Mouse (Mus musculus): ENCODE measurements around the gene E130308A19Rik. TPM values are rescaled to one million over a fixed set of nuclear protein-coding genes. Genes with fewer than 3 reads are reported as not detected.

The E130308A19Rik gene
- polyA plus RNA-seq, 1 experiment from 2014 or later, result 17.3 TPM

DNA sequence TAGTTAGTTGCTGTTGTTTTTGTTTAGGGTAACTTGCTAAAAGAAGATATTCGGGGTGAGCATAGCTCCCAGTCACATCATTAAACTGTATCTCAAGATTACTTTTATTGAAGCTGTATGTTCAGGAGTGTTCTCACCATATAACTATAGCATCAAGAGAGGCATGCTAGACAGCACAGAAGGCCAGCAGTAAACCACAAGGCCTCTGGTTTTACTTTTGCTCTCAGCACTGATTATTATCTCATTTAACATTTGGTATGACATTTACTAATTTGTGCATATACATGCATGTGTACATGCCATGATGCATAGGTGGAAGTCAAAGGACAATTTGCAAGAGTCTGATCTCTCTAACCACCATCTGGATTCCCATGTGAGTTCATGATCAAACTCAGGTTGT, 43.1 kb downstream of the E130308A19Rik start:
- Histone ChIP-seq H3K4me3 (ENCODE audit: low read length) (no peak overlapping the region), H3K27ac (ENCODE audit: low read length) (no peak overlapping the region), H3K36me3 (ENCODE audit: control insufficient read depth, insufficient read depth) (no peaks in the 10 kb centered on the region), H3K9me3 (replicated peaks; ENCODE audit: control insufficient read depth, low read length) (no peaks in the 10 kb centered on the region), H3K27me3 (ENCODE audit: control insufficient read depth, insufficient read depth, low read length) (no peaks in the 10 kb centered on the region), H3K9ac (ENCODE audit: low read length) (no peak overlapping the region), H3K4me1 (ENCODE audit: control insufficient read depth, insufficient read depth, low read length) (peaks cover 18% of the 10 kb centered on the region), H3K4me2 (ENCODE audit: low read depth, low read length) (no peak overlapping the region)
- 82% methylated on average over 1 of the region's 1 CpGs for WGBS
- ATAC-seq (replicated peaks; ENCODE audit: extremely low read depth, insufficient read depth, low FRiP score), result no peak

DNA sequence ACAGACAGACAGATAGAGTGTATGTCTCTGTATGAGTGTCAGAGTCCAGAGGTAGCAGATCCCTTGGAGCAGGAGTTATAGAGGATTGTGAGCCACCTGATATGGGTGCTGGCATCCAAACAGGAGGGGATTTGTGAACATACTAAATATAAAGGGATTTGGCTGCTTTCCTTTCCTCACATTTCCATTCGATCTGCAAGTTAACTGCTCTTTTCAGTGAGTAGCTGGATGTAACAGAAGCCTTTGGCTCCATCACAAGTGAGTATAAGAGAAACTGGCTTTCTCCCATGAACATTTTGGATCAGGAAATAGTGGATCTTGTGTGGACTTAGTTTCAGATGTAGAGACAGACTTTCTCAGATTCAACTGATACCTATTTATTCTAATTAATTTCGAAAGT, 44.0 kb downstream of the E130308A19Rik start:
- WGBS, result 70% methylated on average over 2 of the region's 2 CpGs
- H3K27ac ChIP-seq (ENCODE audit: low read length), result no peak overlapping the region
- H3K4me1 ChIP-seq (ENCODE audit: control insufficient read depth, insufficient read depth, low read length), result peaks cover 18% of the 10 kb centered on the region
- ATAC-seq (replicated peaks; ENCODE audit: extremely low read depth, insufficient read depth, low FRiP score), result no peak
- H3K9me3 ChIP-seq (replicated peaks; ENCODE audit: control insufficient read depth, low read length), result no peaks in the 10 kb centered on the region
- no peaks in the 10 kb centered on the region for H3K27me3 ChIP-seq (ENCODE audit: control insufficient read depth, insufficient read depth, low read length)
- no peak overlapping the region for H3K9ac ChIP-seq (ENCODE audit: low read length)
- no peaks in the 10 kb centered on the region for H3K36me3 ChIP-seq (ENCODE audit: control insufficient read depth, insufficient read depth)
- no peak overlapping the region for H3K4me3 ChIP-seq (ENCODE audit: low read length)
- no peak overlapping the region for H3K4me2 ChIP-seq (ENCODE audit: low read depth, low read length)

DNA sequence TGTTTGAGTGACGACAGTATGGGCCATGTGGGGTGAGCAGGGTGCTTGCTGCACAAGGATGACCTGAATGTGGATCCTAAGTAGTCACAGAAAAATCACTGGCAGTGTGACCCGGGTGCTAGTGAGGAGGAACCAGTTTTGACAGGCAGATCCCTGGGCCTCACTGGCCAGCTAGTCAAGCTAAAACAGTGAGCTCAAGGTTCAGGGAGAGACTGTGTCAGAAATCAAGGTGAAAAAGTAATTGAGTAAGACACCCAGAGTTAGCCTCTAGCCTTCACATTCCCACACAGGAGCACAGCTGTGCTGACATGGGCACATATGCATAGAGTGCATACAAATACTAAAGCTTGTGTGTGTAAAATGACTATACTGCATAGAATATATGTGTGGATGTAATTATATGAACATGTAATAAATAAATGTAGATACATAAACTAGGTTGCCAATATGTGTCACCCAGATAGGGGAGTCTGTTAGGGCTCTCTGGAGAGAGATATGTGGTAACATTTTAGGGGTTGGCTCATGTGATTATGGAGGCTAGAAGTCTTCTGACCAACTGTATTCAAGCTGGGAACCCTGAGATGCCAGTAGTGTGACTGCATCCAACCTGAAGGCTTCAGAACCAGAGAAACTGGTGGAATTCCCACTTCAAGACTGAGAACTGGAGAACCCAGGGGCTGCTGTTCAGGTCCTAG, 47.6 kb downstream of the E130308A19Rik start:
- no peak overlapping the region for H3K4me2 ChIP-seq (ENCODE audit: low read depth, low read length)
- H3K4me3 ChIP-seq (ENCODE audit: low read length), result no peak overlapping the region
- H3K4me1 ChIP-seq (ENCODE audit: control insufficient read depth, insufficient read depth, low read length), result peaks cover 6% of the 10 kb centered on the region; the same call in 1 of the 2 replicates
- no peak overlapping the region for H3K27ac ChIP-seq (ENCODE audit: low read length)
- no peak for ATAC-seq (replicated peaks; ENCODE audit: extremely low read depth, insufficient read depth, low FRiP score)
- 71% methylated on average over 2 of the region's 2 CpGs for WGBS
- H3K9ac ChIP-seq (ENCODE audit: low read length), result no peak overlapping the region
- H3K36me3 ChIP-seq (ENCODE audit: control insufficient read depth, insufficient read depth), result no peaks in the 10 kb centered on the region
- H3K9me3 ChIP-seq (replicated peaks; ENCODE audit: control insufficient read depth, low read length), result no peaks in the 10 kb centered on the region
- no peaks in the 10 kb centered on the region for H3K27me3 ChIP-seq (ENCODE audit: control insufficient read depth, insufficient read depth, low read length)

DNA sequence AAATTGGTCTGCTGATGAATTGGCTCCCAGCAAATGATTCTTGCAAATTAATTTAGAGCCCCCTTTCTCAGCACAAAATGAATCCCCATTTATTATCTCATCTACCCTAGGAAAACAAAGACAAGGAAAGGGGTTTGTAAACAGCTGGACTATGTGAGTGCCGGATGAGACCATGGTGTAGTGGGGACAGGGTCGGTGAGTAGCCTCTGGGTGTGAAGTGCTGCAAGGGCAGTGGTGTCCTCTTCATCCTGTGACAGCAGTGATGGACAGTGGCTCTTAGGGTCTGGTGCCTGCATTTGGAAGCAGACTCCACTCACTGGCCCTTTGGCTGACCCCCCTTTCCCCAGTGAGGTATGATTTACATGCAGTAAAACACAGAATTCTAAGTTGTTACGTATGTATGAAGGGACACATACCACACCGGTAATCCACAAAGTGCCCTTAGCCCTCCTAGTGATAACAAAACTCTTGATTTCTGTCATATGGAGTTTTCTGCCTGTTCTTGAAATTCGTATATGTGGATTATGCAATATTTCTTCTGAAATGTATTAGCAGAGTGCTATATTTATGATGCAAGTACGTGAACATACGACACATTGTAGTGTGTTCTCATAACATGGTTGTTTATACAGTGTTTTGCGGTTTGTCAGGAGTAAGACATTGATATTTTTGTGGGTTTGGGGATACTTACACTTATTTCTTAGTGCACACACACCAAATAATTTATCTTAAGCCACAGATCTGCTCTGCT, 49.1 kb downstream of the E130308A19Rik start:
- H3K4me2 ChIP-seq (ENCODE audit: low read depth, low read length), result no peak overlapping the region
- no peaks in the 10 kb centered on the region for H3K36me3 ChIP-seq (ENCODE audit: control insufficient read depth, insufficient read depth)
- peaks cover 6% of the 10 kb centered on the region; the same call in 1 of the 2 replicates for H3K4me1 ChIP-seq (ENCODE audit: control insufficient read depth, insufficient read depth, low read length)
- no peak overlapping the region for H3K27ac ChIP-seq (ENCODE audit: low read length)
- H3K4me3 ChIP-seq (ENCODE audit: low read length), result no peak overlapping the region
- WGBS, result 74% methylated on average over 8 of the region's 8 CpGs
- no peak overlapping the region for H3K9ac ChIP-seq (ENCODE audit: low read length)
- no peak for ATAC-seq (replicated peaks; ENCODE audit: extremely low read depth, insufficient read depth, low FRiP score)
- no peaks in the 10 kb centered on the region for H3K27me3 ChIP-seq (ENCODE audit: control insufficient read depth, insufficient read depth, low read length)
- no peaks in the 10 kb centered on the region for H3K9me3 ChIP-seq (replicated peaks; ENCODE audit: control insufficient read depth, low read length)

DNA sequence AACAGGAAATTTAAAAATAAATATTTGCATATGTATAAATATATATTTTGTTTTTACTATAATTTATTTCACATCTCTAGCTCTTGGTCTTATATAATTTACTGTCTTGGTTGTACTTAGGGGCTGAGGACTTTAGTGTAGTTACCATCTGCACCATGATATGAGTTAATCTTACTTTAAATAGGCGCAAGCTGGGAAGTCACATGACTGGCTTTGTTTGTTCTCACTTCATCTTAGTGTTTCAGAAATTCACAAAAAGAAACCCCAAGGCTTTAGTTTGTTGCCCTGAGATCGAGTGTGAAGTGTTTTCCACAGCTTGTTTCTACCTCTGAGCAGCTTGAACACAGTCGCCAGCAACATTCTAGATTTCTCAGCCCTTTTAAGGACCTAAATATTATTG, 49.7 kb downstream of the E130308A19Rik start:
- Histone ChIP-seq H3K27ac (ENCODE audit: low read length) (no peak overlapping the region), H3K4me1 (ENCODE audit: control insufficient read depth, insufficient read depth, low read length) (peaks cover 6% of the 10 kb centered on the region; the same call in 1 of the 2 replicates), H3K4me2 (ENCODE audit: low read depth, low read length) (no peak overlapping the region), H3K27me3 (ENCODE audit: control insufficient read depth, insufficient read depth, low read length) (no peaks in the 10 kb centered on the region), H3K4me3 (ENCODE audit: low read length) (no peak overlapping the region), H3K9me3 (replicated peaks; ENCODE audit: control insufficient read depth, low read length) (no peaks in the 10 kb centered on the region), H3K9ac (ENCODE audit: low read length) (no peak overlapping the region), H3K36me3 (ENCODE audit: control insufficient read depth, insufficient read depth) (no peaks in the 10 kb centered on the region)
- ATAC-seq (replicated peaks; ENCODE audit: extremely low read depth, insufficient read depth, low FRiP score), result no peak
- WGBS, result 72% methylated on average over 3 of the region's 3 CpGs

DNA sequence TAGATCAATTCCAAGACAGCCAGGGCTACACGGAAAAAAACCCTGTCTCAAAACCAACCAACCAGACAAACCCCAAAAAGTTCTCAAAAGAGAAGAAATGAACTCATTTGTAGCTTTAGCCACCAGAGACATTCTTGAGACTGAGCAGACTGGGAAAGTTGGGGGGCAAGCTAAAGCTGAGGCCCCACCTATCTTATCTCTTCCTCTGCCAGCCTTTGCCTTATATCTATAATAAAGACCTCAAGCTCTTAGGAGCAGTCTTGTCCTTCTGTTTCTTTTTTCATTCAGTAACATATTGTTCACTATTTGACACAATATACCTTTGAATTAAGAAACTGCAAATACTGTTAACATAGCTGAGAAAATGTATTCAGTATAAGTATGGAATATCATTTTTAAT, 55.4 kb downstream of the E130308A19Rik start:
- Histone ChIP-seq H3K4me2 (ENCODE audit: low read depth, low read length) (no peak overlapping the region), H3K4me1 (ENCODE audit: control insufficient read depth, insufficient read depth, low read length) (no peaks in the 10 kb centered on the region), H3K9me3 (replicated peaks; ENCODE audit: control insufficient read depth, low read length) (no peaks in the 10 kb centered on the region), H3K4me3 (ENCODE audit: low read length) (no peak overlapping the region), H3K9ac (ENCODE audit: low read length) (no peak overlapping the region), H3K36me3 (ENCODE audit: control insufficient read depth, insufficient read depth) (no peaks in the 10 kb centered on the region), H3K27me3 (ENCODE audit: control insufficient read depth, insufficient read depth, low read length) (no peaks in the 10 kb centered on the region), H3K27ac (ENCODE audit: low read length) (no peak overlapping the region)
- ATAC-seq (replicated peaks; ENCODE audit: extremely low read depth, insufficient read depth, low FRiP score), result no peak
- 85% methylated on average over 1 of the region's 1 CpGs for WGBS

DNA sequence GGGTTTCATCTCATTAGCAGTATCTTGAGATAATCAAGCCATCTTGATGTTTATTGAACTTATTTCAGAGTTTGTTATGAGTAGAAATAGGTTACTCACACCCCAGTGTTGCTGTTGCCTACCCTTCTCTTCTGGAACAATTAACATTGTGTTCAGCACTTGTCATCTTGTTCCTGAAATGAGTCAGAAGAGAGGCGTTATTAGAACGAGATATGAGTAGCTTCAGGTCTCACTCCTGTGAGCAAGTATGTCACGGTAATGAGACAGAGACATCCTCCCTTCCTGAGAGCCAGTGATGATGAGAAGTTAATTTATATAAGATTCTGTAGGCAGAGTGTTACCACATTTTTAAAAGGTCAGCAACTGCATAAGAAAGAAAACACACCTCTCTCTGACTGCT, 56.5 kb downstream of the E130308A19Rik start:
- no peak overlapping the region for H3K4me3 ChIP-seq (ENCODE audit: low read length)
- H3K9ac ChIP-seq (ENCODE audit: low read length), result no peak overlapping the region
- ATAC-seq (replicated peaks; ENCODE audit: extremely low read depth, insufficient read depth, low FRiP score), result no peak
- no peaks in the 10 kb centered on the region for H3K27me3 ChIP-seq (ENCODE audit: control insufficient read depth, insufficient read depth, low read length)
- no peaks in the 10 kb centered on the region for H3K4me1 ChIP-seq (ENCODE audit: control insufficient read depth, insufficient read depth, low read length)
- no peaks in the 10 kb centered on the region for H3K9me3 ChIP-seq (replicated peaks; ENCODE audit: control insufficient read depth, low read length)
- H3K36me3 ChIP-seq (ENCODE audit: control insufficient read depth, insufficient read depth), result no peaks in the 10 kb centered on the region
- 32% methylated on average over 3 of the region's 3 CpGs for WGBS
- no peak overlapping the region for H3K4me2 ChIP-seq (ENCODE audit: low read depth, low read length)
- no peak overlapping the region for H3K27ac ChIP-seq (ENCODE audit: low read length)

DNA sequence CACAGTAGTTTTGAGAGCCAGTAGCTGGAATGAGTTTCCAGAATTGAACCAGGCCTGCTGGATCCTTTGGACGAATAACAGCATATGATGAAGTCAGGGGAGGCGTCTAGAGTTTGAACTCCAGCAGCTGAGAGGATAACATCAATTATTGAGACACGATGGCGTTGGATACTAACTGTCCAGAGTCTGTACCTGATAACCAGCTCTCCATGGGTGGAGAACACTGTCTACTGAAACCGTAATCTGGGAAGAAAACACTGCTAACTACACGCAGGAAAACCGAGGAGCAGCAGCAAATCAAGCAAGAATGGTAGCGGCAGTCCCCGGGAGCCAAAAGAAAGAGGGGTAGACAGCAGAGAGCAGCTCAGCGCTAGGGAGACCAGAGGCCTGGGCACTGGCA, 56.9 kb downstream of the E130308A19Rik start:
- no peak for ATAC-seq (replicated peaks; ENCODE audit: extremely low read depth, insufficient read depth, low FRiP score)
- Histone ChIP-seq H3K4me1 (ENCODE audit: control insufficient read depth, insufficient read depth, low read length) (no peaks in the 10 kb centered on the region), H3K9ac (ENCODE audit: low read length) (no peak overlapping the region), H3K4me3 (ENCODE audit: low read length) (no peak overlapping the region), H3K36me3 (ENCODE audit: control insufficient read depth, insufficient read depth) (no peaks in the 10 kb centered on the region), H3K27me3 (ENCODE audit: control insufficient read depth, insufficient read depth, low read length) (no peaks in the 10 kb centered on the region), H3K27ac (ENCODE audit: low read length) (0 out of 2 replicates have a peak overlapping the region, but pooled peaks have one; percentile 14), H3K4me2 (ENCODE audit: low read depth, low read length) (no peak overlapping the region), H3K9me3 (replicated peaks; ENCODE audit: control insufficient read depth, low read length) (no peaks in the 10 kb centered on the region)
- 64% methylated on average over 10 of the region's 10 CpGs for WGBS

DNA sequence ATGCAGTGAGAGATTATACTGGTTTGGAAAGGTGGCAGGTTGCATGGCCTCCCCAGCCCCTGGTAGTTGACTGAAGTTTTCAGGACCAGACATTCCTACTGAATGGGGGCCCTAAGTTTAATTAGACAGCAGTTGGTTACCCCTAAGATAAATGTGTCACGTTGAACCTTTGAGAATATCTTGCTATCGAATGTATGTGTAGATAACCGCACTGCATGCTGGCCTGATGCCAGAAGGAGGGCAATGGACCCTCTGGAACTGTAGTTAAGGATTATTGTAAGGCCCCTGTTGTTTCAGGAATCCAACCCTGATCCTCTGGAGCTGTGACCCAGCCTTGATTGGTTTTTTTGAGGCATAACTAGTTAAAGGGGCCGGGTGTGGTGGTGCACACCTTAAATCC, 58.3 kb downstream of the E130308A19Rik start:
- Histone ChIP-seq H3K4me2 (ENCODE audit: low read depth, low read length) (no peak overlapping the region), H3K4me3 (ENCODE audit: low read length) (no peak overlapping the region), H3K9me3 (replicated peaks; ENCODE audit: control insufficient read depth, low read length) (no peaks in the 10 kb centered on the region), H3K4me1 (ENCODE audit: control insufficient read depth, insufficient read depth, low read length) (no peaks in the 10 kb centered on the region), H3K27ac (ENCODE audit: low read length) (no peak overlapping the region), H3K36me3 (ENCODE audit: control insufficient read depth, insufficient read depth) (no peaks in the 10 kb centered on the region), H3K27me3 (ENCODE audit: control insufficient read depth, insufficient read depth, low read length) (no peaks in the 10 kb centered on the region), H3K9ac (ENCODE audit: low read length) (no peak overlapping the region)
- ATAC-seq (replicated peaks; ENCODE audit: extremely low read depth, insufficient read depth, low FRiP score), result no peak
- WGBS, result 48% methylated on average over 4 of the region's 4 CpGs
